Mouse (Mus musculus): ENCODE results near the gene Unc79.

Unc79 gene

DNA sequence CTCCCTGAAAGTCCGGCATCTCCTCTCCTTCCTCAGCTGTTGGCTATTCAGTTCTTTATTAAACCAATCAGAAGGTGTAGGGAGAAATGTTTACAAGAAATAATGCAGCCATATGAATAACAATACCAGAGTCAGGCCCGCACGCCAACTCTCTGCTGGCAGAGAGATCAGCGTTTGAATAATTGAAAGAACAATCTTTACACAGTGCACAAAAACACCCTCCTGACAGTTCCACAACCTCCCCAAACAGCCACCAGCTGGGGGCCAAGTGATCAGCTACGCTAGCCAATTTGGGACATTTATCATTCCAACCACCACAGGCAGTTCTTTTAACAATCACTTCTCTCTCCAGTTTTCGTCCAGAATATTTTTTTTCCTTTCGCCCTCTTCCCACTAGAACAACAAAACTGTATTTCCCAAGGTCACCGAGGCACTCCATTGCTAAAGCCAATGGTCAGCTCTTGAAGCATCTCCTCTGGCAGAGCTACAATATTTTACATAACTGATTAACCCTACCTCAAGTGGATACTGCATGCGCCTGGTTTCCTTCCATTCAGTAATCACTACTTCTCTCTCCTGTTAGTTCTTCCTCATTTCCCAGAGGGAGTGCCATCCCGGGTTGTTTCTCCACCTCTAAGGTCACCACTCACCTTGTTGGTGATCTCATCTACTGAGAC is 169.0 kb downstream of the Unc79 start:
- no peak for ATAC-seq (ENCODE audit: insufficient number of reproducible peaks, low FRiP score, low TSS enrichment)

DNA sequence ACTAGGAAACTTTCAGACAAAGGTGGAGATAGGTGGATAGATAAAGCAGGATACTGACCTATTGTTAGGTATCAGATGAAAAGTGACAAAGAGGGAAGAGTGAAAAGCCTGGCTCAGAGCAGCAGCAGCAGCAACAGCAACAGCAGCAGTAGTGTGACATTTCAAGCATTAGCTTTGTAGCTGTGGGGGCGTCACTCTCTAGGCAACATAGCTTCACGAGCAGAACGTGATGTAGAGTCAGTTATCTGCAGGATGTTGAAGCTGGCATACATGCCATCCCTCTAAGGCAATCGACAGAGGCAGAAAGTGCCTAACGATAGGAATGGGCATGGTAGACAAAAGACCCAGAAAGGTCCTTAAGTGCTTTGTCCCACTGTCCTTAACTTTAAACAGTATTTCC is 173.3 kb downstream of the Unc79 start:
- no peak for ATAC-seq (ENCODE audit: insufficient number of reproducible peaks, low FRiP score, low TSS enrichment)

DNA sequence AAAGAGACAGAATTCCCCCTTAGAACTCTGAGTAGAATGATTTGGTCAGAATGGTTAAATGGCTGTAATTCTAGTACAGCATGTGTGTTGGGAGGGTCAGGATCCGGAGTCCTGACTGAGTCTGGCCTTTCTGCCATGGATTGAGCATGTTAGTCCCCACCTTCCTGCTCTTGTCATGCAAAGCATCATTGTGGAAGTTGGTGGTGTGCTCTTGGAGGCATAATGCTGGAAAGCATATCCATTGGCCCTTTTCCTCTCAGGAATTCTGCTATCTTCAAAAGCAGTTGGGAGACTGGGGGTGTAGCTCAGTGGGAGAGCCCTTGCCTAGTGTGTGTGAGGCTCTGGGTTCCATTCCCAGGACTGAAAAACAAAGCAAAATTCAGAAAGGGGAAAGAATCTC is 175.2 kb downstream of the Unc79 start:
- no peak for ATAC-seq (ENCODE audit: insufficient number of reproducible peaks, low FRiP score, low TSS enrichment)

- no peak for ATAC-seq (ENCODE audit: insufficient number of reproducible peaks, low FRiP score, low TSS enrichment)
Observed at GRCm38 (mm10) chr12:103128914-103129313, 180.3 kb downstream of the Unc79 start.

DNA sequence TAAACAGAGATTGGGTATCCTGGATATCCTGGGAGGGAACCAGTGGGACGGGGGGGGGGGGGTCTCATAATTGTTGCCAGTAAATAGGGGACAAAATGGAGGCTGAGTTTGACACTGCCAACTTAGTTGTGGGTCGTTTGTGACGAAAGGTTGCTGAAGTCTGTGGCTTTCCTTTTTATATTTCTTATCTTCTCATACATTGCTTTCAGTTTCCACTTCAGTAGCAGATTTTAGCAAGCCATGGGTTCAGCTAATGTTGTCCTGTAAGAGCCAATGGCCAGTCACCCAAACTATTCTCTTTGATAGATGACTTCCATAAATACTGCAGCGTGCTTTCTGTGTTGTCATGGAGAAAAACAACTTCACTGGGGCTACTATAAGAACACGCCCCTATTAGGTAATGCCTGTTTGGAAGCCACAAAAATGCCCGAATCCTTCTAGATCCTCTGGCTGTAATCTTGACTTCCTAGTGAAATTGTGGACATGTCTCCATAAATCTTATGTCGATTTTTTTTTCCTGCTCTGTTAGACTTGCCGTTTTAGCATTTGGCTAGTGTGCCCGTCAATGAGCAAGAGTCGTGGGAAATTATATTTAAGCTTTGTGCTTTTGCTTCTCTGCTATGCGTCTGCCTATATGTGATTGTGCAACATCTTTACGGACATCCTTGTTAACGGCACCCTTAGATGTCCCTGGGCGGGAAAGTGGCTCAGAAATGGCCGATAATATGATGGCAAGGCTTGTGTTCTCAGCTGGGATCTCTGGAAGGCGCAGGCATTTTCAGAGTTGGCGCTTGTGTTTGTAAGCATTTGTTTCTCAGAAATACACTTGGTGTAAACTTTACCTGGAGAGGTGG is 181.0 kb downstream of the Unc79 start:
- no peak for ATAC-seq (ENCODE audit: insufficient number of reproducible peaks, low FRiP score, low TSS enrichment)

GRCm38 (mm10) chr12:103131419-103131818 is 182.8 kb downstream of the Unc79 start:
- ATAC-seq (ENCODE audit: insufficient number of reproducible peaks, low FRiP score, low TSS enrichment) = no peak

DNA sequence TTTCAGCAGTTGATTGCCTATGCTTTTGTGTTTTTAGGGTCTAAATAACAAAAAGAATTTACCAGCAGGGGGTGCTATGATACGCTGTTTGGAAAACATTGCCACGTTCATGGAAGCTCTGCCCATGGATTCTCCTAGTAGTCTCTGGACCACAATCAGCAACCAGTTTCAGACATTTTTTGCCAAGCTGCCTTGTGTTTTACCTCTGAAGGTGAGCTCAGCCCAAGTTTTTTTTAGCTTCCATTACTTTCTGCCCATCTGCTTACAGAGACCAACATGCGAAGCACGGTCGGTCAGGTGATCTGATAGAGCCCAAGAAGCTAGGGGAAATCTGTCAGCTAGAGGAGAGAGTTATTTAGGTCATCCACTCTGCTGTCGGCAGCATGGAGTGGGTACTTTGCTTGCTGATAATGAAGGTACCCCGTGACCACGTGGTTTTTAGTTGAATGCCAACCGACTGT is 193.9 kb downstream of the Unc79 start:
- ATAC-seq (ENCODE audit: insufficient number of reproducible peaks, low FRiP score, low TSS enrichment) = peak; percentile 45

GRCm38 (mm10) chr12:103143798-103144565 is 195.3 kb downstream of the Unc79 start:
- ATAC-seq (ENCODE audit: insufficient number of reproducible peaks, low FRiP score, low TSS enrichment) = no peak

DNA sequence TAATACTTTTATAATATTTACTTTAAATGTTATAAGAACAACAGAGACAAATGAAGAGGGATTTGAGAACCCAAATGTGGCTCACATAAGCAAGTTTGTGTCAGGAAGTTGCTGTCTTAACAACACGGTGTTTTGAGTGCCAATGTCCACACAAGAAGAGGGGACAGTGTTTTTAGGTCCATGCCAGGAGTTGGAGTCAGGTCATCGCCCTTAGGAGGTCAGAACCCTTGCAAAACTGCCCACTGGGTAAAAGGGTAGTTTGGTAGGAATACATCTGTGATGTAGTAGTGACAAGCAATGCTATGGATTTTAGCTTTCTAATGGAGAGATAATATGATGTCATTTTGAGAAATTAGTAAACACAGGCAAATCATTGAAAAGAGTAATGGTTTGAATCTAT is 201.6 kb downstream of the Unc79 start:
- no peak for ATAC-seq (ENCODE audit: insufficient number of reproducible peaks, low FRiP score, low TSS enrichment)

DNA sequence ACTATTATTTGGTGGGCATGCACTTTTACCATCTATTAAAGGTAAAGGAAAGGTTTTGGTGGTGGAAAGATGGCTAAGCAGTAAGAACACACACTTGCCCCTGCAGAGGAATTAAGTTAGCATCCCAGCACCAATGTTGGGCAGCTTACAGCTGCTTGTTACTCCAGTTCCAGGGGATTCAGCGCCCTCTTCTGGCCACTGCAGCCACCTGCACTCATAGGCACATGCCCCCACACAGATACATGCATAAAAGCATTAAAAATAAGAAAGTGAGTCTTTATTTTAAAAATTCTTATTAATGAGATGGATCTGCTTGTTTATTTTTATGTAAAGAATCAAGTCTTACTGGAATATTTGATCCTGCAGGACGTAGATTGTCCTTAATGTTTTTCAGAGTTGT is 206.3 kb downstream of the Unc79 start:
- no peak for ATAC-seq (ENCODE audit: insufficient number of reproducible peaks, low FRiP score, low TSS enrichment)

DNA sequence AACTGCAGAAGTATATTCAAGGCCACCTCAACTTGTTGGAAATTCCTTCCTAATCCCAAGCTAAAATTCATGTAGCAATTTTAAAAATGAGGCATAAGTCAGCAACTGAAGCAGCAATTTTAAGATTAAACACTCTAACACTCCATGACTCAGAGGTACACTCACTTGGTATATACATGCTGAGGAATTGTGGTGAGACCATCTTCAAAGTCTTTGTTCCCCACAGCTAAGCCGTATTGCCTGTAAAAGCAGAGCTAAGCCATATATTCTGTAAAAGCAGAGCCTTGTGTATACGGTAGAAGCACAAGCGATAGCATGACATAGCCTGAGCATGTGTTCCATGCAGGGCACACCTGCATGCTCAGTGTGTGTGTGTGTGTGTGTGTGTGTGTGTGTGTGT is 206.7 kb downstream of the Unc79 start:
- ATAC-seq (ENCODE audit: insufficient number of reproducible peaks, low FRiP score, low TSS enrichment) = no peak

GRCm38 (mm10) chr12:103157129-103157910 is 208.7 kb downstream of the Unc79 start:
- no peak for ATAC-seq (ENCODE audit: insufficient number of reproducible peaks, low FRiP score, low TSS enrichment)

DNA sequence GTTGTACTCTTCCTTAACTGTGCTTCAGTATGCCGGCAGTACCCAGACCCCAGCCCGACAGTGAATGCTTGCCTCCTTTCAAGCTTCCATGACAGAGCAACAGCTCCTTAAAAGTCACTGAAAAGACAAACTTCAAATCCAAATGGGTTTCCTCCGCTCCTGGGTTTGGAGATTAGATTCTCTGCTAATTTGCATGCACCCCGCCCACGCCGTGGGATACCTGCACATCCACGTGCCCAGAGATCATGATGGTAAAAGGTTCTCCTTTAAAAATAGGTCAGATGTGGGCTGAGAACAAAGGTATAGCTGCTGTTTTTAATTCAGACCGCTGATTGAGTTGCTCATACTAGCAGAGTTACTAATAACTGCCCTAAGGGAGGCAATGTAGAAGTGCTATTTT is 210.4 kb downstream of the Unc79 start:
- ATAC-seq (ENCODE audit: insufficient number of reproducible peaks, low FRiP score, low TSS enrichment) = no peak

DNA sequence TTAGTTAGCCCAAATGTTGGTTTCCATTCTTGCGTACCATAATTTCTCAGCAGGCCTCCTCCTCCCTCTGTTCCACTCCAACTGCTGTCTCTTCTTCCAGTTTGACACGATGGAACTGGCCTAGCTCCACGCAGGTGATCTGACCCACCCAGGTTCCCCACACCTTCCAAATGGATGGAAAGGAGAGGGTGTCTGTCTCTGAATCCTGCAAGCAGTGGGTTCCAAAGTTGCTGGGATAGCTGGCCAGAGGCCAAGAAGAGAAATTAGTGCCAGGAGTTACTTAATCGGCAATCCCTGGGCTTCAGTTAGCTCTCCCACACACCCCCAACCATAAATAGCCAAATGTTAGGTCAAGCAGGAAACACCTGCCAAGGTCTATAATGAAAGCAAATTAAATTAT is 212.1 kb downstream of the Unc79 start:
- ATAC-seq (ENCODE audit: insufficient number of reproducible peaks, low FRiP score, low TSS enrichment) = no peak

GRCm38 (mm10) chr12:103163596-103163995 is 214.9 kb downstream of the Unc79 start:
- no peak for ATAC-seq (ENCODE audit: insufficient number of reproducible peaks, low FRiP score, low TSS enrichment)

DNA sequence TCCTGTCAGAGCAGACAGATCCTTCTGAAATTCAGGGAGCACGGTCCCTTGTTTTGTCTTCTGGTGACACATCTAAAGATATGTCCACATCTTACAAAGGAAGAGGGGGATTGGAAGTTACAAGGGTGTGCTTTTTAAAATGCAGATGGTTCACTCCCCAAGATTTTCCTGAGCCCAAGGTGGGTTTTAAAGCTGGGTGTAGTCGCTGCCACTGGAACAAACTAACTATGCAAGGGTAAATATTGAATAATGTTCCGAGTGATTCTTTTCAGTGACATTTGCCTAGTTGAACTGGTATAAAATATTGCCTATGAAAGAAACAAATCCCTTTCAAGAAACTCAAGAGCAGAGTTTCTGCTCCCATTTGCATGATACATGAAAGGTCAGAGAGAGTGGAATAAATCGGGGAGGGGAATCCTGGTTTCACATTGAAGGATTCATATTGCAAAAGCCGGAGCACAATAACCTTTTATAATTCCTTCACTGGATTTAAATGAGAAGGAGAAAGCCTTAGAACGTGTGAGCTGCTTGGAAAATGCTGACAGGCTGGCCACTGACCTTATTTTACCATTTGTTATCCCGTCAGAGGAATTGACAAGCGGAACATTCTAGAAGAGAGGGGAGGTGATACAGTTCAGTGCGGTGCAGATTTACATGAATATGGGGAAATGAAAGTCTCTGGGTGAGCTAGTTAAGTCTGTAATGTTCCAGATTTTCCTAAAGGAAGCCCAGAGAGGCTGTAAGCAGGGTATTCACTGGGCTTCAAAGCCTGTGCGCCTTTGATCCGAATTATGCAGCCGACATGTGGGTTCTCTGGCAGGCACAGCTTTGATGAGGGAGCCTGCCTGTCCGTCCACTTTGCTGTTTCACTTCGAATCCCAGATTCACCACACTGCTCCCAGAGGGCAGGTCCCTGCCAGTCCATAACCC is 215.7 kb downstream of the Unc79 start:
- no peak for ATAC-seq (ENCODE audit: insufficient number of reproducible peaks, low FRiP score, low TSS enrichment)

DNA sequence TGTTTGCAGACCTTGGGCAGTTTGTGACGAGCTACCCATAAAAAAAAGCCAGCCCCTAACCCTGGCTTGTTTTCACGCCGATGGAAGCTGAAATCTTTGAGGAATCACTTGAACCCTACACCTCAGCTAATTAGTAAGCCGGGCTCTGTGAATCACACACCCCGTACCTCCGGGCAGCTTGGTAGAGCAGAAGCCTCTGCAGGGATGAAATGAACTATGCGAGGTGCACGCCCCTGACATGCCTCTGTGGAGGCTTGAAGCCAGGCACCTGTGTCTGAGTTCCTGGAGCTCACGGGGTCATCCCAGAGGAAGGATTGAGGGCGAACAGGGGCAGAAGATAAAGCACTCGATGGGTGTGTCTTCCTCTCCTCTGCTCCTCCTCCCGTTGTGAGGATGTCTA is 220.2 kb downstream of the Unc79 start:
- ATAC-seq (ENCODE audit: insufficient number of reproducible peaks, low FRiP score, low TSS enrichment) = no peak

DNA sequence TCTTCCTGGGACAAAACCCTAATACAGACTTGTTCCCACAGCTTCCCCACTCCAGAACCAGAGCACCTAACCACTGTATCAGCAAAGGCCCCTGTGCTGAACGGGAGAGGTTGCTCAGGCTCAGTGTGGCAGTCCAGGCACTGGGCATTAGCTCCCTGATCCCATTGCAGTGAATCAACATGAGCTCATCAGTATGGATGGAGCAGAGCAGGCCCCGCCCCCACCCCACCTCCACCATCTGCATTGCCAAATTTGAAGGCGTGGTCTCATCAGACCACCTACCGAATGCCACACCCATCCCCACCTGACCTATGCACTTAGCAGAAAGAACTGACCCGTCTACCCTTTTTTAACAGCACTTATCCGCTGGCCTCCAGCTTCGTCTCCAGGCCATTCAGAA is 234.4 kb downstream of the Unc79 start:
- ATAC-seq (ENCODE audit: insufficient number of reproducible peaks, low FRiP score, low TSS enrichment) = no peak

DNA sequence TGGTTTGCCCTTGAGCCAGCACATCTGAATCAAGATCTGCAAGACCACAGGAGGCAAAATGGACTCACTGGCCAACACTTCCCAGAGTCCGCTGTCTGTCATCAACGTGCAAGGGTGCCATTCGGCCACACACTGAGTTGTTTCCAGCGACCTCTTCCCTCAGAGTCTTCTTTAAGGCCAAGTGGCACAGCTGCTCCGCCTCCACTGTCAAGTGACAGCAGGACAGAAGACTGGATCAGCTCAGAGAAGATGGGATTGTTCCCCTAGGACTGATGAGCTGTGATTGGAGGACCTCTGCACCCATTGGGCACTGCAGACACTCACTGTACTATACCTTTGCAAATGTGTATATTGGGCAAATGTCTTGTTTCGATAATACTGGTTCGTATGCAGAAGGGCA is 238.4 kb downstream of the Unc79 start:
- no peak for ATAC-seq (ENCODE audit: insufficient number of reproducible peaks, low FRiP score, low TSS enrichment)

Measured in cerebellum, adult (tissue).